Mouse (Mus musculus) c-Kit-positive CD71-positive TER-119-positive erythroid progenitor cells, embryonic 14.5 days (primary cell): ENCODE measurements around the gene Usp8.

Experiments
- DNase-seq: peaks from one replicate; pipeline ENCODE4 v3.0.0-alpha.2; 2013; ENCODE audit warnings: low spot score

Gene Usp8

GRCm38 (mm10) chr2:126743389-126743788 lies 36.3 kb downstream of the Usp8 start:
- no peak for DNase-seq

DNA sequence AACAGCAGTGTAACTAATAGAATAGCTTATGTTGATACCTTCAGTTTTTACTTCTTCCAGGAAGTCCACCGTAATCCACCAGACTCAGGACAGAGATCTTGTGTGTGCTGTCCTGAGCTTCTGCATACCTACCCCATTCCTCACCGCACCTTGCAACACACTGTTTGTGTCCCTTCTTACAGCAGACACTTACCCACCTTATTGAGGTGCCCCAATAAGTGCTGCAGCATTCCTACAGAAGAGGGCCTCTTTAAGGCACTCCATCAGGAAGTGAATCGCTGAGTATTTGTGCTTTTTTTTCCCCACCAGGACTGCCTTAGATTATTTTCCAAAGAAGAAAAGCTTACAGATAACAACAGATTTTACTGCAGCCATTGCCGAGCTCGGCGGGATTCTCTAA lies 48.5 kb downstream of the Usp8 start:
- DNase-seq, result no peak

DNA sequence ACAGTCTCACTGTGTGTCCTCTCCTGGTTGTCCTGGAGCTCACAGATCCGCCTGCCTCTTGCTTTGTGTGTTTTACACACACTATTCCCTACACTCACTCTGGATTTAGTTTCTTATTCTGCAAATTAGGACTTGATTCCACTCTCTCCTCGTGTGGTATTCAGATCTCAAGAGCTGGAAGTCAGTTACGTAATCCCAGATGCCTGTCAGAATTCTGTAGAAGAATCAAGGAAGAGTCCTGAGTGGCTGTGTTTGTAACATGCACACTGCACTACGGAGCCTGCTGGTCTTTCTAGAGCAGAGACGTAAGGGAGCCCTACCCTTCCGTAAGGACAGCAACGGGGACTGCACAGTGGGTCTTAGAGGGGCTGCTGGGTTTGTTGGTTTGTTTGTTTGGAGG lies 52.2 kb downstream of the Usp8 start:
- no peak for DNase-seq

DNA sequence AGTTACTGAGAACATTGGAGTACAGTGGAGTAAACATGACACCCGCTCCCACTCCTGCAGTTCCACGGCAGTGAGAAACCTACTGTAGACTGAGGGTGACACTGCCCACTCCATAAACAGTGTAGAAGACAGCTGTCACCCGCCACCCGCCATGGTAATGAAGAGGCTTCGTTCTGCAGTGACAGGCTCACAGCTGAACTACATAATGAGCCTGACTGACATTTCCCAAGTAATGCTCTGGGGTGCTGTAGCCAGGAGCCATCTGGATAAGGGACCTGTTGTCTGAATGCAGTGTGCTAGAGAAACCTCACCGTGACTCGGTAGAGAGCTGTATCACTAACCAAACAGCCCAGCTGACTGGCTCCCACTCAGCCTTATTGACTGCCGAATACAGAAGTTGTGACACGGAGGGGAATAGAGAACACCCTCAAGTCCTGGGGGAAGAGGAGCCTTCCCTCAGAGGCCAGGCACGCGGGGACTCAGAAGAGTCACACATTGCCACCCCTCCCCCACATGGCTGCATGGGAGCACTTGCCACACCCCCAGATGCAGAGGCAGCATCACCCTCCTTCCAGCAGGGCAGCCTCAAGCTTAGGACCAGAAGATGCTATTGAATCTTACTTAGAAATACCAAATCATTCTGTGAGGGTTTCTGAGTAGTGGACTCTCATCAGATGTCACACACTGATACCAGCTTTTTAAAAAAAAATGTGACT lies 58.9 kb downstream of the Usp8 start:
- DNase-seq, result no peak

- no peak for DNase-seq
Observed at GRCm38 (mm10) chr2:126767599-126767998, 60.5 kb downstream of the Usp8 start.

GRCm38 (mm10) chr2:126768194-126768593 lies 61.1 kb downstream of the Usp8 start:
- no peak for DNase-seq

DNA sequence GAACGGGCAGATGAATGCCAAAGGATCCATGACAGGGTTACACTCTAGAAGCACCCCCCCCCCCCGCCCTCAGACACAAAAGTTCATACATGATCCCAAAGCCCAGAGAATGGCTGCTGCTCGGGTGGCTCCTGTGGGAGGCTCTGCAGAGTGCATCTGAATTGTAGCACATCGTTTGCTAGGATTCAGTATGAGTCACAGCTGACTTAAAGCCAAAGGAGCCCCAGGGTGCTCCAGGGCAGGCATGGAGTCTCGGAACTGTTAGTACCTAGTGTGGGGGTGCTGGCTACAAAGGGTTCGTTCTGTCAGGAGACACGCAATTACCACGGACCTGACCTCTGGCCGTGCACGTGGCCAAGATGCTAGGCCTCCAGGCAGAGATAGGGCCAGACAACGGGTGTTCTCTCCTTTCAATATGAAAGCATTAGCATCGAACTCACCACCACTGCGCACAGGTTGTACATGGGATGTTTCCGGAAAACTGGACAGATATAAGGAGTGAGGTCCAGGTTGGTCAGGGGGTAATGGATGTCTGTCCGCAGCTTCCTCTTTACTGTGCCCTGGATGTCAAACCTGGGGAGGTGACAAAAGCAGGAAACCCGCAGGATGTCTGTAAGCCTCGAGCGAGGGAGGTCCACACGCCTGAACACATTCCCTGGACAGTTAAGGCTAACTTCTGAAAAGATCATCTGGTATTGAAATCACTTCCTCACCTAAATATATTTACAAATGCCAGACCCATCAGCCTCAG lies 62.5 kb downstream of the Usp8 start:
- no peak for DNase-seq

DNA sequence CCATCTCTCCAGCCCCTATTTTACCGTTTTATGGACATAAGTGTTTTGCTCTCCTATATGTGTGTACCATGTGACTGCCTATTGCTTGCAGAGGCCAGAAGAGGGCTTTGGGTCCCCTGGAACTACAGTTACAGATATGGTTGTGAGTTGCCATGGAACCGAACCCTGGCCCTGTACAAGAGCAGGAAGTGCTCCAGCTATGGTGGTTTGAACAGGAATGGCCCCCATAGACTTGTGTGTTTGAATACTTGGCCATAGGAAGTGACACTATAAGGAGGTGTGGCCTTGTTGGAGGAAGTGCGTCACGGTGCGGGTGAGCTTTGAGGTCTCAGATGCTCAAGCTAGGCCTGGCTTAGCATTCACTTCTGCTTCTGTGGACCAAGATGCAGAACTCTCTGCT lies 65.1 kb downstream of the Usp8 start:
- DNase-seq, result no peak

DNA sequence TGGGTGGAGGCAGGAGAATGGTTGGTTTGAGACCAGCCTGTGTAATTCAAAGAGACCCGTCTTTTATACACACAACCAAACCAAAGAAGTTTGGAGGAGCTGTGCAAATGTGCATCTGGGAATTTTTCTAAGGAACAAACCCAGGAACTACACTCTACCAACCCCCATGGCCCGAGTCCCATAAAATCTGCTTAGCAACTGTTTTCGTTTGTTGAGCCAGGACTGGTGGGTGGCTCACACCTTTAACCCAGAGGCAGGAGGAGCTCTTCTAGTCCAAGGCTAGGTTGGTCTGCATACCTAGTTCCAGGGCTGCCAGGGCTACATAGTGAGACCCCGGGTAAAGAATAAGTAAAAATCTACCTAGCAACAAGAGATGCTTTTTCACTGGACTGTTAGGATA lies 68.8 kb downstream of the Usp8 start:
- DNase-seq, result no peak

GRCm38 (mm10) chr2:126776416-126776815 lies 69.3 kb downstream of the Usp8 start:
- no peak for DNase-seq

- no peak for DNase-seq
Observed at GRCm38 (mm10) chr2:126778806-126779205, 71.7 kb downstream of the Usp8 start.

DNA sequence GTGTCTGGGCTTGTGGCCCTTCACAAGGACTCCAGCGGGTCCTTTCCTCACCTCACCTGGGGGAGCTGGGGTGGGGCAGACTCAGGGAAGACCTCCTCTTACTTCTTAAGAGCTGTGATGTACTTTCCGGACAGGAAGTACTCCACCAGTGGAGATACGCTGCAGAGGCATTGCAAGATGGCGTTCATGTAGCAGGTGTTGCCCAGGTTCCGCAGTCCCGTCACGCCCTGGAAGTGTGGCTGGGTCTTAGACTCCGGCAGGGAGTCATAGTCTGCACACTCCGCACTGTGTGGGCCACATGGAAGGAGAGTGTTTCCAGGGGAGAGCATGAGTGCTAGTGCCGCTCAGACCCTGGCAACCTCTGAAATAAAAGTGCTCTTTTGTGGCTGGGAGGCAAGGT lies 73.2 kb downstream of the Usp8 start:
- DNase-seq, result no peak

GRCm38 (mm10) chr2:126781478-126781877 lies 74.3 kb downstream of the Usp8 start:
- DNase-seq, result no peak

- DNase-seq, result no peak
Observed at GRCm38 (mm10) chr2:126782433-126782832, 75.3 kb downstream of the Usp8 start.

DNA sequence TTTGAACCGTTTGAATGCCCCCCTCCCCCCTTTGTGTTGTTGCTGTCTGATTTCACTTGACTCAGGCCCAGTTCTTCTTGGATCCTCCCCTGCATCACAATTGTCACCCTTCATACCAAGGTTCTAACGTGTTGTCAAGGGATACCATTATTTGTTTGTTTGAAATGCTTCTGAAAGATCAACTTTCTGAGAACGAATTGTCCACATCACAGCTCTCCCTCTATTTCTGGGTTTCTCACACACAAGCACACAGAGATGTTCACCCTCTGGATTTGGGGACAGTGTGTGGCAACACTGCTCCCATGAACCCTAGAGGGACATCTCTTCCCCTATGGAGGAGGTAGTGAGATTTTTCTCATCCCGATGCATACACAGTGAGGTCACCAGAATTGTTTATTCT lies 76.2 kb downstream of the Usp8 start, which contains the start of gene Usp50:
Gene Usp50 (minus strand): TSS at position 101 of the 400 bp plus-strand sequence.
- no peak for DNase-seq

GRCm38 (mm10) chr2:126787721-126788342 lies 80.7 kb downstream of the Usp8 start:
- no peak for DNase-seq

- DNase-seq, result no peak
Observed at GRCm38 (mm10) chr2:126792611-126793010, 85.5 kb downstream of the Usp8 start.

DNA sequence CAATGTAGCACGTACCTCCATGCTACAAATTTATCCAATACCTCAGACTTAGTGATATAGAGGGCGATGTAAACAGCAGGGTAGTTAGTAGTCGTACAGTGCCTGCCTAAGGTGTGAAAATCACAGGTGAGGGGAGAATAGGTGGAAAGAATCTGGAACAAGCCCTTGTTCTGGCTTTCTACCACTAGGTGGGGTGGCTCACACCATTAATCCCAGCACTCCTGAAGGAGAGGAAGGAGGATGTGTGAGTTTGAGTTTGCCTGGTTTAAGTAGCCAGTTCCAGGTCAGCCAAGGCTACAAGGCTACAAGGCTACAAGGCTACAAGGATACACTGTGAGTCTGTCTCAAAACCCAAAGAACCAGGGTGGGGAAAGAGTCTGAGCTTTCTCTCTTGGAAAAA lies 88.6 kb downstream of the Usp8 start:
- DNase-seq, result no peak

DNA sequence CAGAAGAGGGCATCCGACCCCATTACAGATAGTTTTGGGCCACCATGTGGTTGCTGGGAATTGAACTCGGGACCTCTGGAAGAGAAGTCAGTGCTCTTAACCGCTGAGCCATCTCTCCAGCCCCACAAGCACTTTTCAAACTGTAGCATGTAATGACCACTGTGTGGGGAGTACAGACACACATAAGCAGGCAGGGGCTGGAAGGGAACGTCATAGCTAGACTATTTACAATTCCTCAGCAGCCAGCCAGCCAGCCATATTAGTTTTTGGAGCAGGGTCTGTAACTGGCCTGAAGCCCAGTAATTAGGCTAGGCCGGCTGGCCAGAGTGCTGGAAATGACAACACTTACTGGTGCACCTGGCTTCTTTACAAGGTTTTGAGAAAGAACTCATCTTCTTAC lies 91.3 kb downstream of the Usp8 start:
- no peak for DNase-seq

GRCm38 (mm10) chr2:126801980-126802379 lies 94.9 kb downstream of the Usp8 start:
- DNase-seq, result no peak
